Mouse (Mus musculus): Measurements from ENCODE around the gene Cutal.

Cutal gene

DNA sequence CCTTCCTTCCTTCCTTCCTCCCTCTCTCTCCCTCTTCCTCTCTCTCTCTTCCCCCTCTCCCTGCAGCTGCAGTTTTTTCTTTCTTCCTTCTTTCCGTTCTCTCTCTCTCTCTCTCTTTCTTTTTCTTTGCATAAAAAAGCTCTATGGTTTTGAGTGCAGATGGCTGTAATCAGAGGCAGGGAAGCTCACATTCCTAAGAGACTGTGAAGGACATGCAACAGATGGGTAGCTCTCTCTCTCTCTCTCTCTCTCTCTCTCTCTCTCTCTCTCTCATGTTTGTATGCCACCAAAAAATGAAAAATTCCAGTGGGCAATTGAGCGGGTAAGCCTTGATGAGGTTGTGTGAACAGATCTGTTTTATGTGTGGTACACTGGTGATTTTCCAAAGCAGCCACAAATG lies 10.0 kb downstream of the Cutal start:
- no peak for DNase-seq

DNA sequence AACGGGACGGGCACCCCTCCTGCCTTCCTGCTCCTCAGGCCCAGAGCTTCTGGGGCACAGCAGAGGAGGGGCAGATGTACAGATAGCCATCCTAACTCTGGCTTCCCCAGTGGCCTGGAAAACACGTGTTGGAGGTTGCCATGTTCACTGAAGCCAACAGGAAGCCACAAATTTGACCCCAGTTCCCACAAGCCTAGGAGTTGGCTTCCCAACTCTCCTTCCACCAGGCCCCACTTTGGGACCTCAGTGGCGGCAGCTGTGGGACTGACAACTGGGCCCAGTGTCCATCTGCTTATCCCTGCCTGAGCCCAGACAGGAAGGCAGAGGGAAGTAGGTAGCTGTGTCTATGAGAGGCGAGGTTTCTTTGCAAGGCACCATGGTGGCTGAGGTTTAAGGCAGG lies 19.8 kb downstream of the Cutal start:
- DNase-seq: no peak

DNA sequence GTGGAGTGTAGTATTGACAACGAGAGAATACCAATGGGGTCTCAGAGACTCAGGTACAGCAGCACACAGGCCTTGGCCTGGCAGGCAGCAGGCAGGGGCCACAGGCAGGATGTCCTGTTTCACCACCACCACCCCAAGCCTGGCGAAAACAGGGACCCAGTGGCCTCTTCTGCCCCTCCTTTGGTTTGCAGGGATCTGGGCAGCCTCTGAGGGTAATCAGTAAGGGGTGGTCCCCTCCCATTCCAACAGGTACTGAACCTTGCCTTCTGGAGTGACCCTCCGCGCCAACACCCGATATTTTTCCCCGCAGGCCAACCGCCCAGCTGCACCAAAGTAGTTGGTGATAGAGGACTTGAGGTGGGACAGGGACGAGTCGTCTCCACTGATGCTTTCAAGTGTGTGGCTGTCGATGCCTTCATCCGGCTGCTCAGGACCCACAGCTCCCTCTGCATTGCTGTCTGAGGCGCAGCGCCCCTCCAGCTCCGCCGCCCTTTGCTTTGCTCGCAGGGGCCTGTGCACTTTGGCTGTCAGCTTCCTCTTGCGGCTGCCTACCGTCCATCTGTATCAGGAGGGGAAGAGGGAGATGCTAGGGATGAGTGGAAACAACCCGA lies 21.4 kb downstream of the Cutal start:
- DNase-seq: no peak

DNA sequence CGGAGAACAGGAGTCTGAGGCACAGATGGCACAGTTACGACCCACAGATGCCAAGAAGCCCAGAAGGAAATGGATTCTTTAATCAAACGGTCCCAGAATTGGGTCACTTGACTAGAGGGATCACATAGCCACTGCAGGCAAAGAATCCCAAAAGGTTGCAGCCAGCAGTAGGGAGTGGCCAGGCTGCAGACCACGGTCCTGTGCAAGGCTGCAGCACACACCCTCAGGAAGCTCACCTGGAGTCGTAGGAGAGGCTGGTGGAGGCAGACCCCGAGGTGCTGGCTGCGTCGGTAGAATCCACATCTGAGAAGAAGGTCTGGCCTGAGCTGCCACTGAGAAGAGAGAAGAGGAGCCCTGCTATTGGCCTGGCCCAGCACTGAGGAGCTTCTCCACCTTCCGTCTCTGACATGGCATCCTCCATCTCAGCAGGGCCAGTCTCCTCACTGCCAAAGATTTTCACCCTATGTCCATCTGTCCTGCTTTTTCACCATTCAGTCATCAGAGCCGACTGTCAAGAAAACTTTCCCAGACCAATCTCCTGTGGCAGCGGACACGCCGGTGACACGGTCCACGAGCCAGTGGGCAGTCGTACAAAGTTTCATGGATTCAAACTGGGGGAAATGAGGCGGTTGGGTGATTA lies 22.7 kb downstream of the Cutal start:
- DNase-seq: no peak

DNA sequence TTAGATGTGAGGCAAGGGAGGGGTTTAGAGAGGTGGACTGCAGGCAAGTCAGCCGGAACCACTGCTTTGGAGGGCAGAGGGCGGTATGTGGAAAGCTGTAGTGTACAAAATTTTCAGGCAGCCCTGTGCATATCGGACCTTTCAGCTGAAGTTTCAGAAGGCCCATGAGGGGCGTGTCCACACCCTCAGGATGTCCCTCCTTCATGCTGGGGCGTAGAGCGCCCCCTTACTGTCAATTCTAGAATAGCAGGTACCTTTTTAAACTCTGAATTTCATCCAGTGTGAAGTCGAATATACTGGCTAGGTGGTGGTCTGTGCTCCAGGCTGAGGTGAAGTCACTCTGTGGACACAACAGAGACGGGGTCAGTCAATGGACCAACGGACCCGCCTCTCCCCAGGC lies 23.6 kb downstream of the Cutal start:
- peak in 1 of 2 experiments; percentile 29 for DNase-seq

DNA sequence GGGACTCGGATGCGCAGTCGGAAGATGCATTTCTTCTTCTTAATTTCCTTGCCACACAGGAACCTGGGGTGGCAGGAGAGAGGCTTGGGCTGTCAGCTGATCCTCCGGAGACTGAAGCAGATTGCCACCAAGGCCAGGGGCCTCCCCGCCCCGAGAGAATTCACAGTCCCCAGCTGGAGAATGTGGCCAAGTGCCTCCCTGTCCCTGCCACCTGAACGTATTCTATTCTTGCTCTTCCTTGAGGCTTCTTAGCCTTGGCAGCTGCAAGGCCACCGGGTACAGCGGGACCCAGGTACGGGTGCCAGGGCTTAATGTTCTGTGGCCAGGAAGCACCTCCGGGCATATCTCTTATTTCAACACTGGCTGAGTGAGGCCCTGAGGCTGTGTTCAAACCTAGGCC lies 25.5 kb downstream of the Cutal start:
- DNase-seq: no peak

DNA sequence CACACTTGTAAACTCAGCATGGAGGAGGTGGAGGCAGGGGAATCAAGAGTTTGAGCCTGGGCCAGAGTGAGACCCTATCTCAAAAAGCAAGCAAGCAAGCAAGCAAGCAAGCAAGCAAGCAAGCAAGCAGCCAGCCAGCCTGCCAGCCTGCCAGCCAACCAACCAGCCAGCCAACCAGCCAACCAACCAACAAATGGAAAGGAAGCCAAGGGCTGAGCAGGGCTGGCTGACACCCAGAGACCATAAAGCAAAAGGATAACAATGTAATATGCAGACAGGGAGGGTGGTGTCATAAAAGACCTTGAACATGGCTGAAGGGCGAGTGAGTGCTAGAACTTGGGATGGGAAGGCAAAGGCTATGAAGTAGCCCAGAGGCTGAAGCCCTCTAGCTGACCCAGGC lies 26.2 kb downstream of the Cutal start:
- DNase-seq: no peak

DNA sequence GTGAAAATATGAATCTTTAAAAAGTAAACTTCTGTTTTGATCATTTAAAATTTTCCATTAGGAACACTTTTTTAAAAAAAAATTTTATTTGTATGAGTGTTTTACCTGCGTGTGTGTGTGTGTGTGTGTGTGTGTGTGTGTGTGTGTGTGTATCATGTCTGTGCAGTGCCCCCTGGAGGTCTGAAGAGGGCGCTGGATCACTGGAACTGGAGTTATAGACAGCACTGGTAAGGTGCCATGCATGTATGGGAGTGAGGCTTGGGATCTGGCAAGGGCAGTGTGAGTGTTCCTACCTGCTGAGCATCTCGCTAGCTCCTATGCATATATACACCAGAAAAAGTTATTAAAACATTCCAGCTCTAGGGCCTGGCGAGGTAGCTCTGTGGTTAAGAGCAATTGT lies 27.5 kb downstream of the Cutal start:
- DNase-seq: no peak

DNA sequence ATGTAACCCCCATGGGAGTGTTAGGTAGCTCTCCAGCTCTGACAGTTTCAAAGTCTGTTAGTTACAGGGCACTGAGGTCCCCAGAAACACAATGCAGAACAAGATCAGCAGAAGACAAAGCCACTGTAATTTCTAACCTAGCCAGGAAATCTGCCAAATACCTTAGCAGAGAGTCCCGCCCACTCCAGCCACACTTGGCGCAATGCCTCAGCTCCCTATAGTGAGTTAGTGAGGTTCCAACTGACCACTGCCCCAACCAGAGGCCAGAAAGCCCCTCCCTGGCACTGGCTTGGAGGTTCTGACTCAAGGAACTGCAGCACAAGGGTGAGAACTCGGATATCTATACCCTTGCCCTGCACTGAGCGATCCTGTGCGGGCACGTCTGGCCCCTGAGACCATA lies 28.5 kb downstream of the Cutal start:
- DNase-seq: no peak

DNA sequence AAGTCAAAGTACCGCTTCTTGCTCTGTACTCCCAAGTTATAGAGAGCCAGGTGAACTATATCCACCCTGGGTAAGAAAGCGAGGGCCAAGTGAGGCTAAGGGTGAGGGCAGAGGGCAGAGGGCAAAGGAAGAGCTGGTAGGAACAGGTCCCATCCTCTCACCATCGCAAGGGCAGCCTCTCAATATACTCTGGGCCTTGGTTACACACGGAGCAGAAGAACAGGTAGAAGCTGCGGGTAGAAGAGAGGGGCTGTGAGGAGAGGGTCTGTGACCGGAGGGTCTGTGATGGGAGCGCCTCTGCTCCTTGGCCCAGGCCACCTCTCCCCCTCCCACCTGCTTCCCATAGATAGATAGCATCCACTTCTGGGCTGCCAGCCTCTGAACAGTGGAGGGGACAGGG lies 29.0 kb downstream of the Cutal start:
- DNase-seq: no peak

DNA sequence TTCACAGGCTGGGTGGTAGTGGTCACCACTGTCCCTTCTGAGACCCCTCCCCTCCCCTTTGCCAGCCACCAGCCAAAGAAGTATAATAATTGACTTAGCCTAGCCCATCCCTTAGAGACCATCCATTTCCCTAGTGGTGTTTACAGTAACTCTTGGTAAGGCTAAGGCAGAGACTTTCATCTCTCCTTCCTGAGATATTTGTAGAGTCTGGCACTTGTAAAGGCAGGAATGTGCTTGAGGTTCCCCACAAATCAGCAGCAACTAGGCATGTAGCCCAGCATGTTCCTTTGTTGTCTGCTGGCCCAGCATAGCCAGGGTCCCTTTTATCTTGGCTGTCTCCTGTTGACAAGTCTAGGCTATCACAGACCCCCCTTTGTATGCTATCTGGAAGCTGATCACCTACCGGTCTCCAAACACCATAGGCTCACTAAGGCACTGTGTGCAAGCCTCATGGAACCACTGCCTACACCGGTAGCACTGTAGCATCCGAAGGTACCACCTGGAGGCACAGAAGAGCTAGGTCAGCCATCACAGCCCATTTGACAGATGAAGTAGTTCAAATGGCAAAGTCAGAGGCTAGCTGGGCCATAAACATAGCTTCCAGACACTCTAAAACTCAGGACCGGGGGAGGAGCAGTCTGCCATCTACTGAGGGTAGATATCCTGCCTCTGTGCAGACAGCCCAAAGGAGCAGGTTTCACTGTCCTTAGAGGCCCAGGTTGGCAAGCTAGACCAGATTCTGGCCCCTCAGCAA lies 29.6 kb downstream of the Cutal start:
- DNase-seq: no peak

DNA sequence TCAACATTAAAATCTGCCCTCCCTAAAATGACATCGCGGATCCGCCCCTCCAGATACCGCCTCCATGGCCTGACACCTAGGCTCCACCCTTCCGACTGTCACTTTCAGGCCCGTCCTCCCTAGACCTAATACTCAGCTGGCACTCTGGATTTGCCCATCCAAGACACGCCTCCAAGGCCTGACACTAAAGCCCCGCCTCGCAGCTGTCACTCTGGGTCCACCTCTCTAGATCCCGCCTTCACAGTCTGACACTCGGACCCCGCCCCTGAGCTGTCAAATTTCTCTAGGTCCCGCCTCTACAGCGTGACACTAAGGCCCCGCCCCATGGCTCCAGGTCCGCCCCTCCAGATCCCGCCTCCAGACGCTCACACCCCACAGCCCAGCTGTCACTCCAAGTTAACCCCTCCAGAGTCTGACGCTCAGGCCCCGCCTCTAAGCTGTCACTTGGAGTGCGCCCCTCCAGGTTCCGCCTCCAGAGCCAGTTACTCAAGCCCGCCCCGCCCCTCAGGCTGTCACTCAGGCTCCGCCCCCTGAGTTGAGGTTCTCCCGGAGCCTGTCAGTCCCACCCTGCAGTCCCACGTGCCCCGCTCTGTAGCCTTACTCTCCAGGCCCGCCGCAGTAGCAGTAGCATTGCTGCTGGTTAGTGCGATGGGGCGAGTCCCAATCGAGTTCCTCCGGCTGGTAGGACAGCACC lies 30.8 kb downstream of the Cutal start:
- peak; percentile 94 to 95 for DNase-seq

DNA sequence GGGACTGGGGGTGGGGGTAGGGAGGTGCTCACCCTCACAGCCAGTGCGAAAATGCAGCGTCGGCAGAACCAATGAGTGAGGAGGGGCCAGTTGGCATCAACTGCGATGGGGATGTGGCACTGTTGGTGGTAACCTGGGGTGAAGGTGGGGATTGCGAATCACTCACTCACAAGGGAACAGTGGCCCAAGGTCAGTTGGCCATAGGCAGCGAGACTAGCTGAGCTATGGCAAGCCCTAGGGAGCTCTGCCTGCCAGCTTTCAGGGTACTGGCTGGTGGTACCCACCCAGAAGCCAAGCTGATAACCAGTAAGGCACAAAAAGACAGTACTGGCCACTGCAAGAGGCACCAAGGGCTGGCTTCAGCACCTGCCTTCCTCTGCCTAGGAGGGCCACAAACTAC lies 32.2 kb downstream of the Cutal start:
- DNase-seq: no peak

DNA sequence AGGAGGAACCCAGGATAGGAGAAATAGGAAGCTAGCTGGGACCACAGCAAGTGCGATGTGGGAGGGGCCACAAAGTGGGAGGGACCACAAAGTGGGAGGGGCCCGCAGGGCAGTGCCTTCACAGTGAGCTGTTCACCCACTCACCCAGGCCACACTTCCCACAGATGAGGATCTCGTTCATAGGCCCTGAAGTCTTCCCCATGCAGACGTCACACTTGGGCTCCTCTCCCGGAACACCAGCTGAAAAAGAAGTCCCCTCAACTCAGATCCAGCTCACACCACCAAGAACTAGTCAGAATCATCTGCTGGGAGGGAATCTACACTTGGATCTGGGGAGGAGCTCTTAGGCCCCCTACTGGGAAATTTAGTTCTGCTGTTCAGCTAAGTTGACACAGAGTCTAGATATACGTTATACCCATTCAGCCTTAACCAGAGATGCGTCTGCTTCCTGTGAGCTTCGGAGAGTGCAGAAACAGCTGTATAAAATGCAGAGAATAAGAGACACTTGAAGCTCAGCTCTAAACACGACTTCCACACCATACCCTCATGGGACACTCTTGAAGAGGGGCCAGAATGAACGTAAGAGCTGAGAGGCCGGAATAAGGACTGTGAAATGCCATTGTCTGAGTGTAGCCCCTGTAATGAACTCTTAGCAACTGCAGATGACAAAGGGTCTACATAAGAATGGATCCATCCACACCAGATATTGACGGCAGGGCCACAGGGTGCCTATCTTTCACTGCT lies 32.8 kb downstream of the Cutal start:
- DNase-seq: peak; percentile 69 to 75

DNA sequence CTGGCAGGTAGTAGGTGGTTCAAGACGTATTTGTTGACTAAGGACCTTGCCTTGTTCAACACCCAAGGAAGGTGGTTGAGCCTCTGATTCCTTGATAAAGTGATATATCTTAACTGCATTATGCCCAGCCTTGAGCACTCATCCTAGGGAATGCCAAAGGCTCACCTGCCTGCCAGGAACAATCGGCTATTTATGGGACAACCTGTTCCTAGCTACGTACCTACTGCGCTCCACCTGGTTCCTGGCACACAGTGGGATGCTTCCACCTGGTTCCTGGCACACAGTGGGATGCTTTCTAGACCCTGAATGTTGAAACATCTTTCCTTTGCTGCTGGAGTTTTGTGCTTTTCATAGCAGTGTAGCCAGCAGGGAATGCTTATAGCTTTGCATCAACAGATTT lies 35.5 kb downstream of the Cutal start:
- no peak for DNase-seq

DNA sequence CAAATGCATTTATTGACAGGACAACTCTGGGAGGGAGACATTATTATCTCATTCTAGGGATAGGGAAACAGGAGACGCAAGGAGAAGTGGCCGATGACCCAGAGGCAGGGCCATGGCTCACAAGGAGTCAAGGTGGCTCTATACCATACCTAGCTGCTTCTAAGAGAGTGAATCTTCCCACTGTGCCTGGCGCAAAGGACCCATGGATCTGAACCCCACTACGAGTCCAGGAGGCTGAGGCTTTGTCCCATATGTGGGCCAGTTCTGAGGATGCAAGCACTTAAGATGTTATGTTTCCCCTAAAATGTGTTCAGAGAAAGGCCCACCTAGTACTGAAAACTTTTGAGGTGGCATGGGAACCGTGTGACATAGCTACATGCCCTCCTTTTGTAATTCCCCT lies 37.7 kb downstream of the Cutal start:
- no peak for DNase-seq

DNA sequence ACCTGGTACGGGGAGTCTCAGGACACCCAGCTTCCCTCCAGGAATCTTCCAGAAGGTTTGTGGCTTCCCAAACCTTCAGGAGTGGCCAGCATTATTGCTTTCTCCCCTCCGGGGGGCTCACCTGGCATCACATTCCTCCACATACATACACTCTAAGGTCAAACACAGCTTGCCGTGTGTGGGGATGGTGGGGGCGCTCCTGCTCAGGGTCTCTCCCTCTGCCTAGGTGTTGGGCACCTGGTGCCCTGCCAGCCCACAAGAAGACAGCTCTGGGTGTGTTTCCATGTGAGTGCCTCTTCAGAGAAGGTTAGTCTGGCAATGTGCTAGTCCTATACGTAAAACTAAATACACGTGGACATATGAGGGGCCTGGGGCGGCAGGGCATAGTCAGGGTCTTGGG lies 38.4 kb downstream of the Cutal start:
- no peak for DNase-seq

DNA sequence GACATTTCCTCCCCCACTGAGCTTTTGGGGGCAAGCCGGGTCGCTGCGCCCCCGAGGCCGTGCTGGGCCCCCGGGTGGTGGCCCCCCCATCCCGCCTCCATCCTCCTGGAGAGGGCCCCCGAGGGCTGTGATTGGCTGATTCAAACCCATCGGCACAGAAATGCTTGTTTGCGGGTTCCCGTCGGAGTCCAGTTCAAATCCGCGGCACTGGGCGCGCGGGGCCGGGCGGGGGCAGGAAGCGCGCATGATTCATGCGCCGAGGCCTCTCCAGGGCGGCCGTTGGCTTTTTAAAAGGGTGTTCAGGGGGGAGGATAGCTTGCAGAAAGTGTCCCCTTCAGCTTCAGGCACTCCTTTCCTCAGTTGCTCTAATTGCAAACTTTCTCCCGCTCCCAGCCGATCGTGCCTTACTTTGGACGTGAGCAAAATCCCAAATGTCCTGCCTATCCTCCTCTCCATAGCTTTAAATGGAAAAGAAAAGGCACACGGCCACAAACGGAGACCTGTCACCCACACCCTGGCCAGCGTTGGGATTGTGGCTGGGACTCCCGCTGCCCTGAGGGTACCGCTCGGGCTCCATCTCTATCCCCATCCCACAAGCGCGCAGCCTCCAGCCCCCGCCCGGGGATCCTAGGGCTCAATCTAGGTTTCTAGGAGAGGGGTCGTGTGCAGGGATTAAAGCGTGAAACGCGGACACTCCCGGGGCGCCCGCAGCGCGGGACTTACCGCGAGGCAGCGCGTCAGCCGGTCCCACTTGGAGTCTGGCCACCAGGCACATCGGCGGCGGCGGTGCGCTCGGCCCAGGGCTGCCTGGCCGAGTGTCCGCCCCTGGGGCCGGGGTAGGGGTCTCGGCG lies 39.2 kb downstream of the Cutal start, which contains the start of gene Phf19:
TSS of gene Phf19 (minus strand) at position 809 of the 851 bp plus-strand sequence.
- peak; percentile 42 to 63 for DNase-seq

DNA sequence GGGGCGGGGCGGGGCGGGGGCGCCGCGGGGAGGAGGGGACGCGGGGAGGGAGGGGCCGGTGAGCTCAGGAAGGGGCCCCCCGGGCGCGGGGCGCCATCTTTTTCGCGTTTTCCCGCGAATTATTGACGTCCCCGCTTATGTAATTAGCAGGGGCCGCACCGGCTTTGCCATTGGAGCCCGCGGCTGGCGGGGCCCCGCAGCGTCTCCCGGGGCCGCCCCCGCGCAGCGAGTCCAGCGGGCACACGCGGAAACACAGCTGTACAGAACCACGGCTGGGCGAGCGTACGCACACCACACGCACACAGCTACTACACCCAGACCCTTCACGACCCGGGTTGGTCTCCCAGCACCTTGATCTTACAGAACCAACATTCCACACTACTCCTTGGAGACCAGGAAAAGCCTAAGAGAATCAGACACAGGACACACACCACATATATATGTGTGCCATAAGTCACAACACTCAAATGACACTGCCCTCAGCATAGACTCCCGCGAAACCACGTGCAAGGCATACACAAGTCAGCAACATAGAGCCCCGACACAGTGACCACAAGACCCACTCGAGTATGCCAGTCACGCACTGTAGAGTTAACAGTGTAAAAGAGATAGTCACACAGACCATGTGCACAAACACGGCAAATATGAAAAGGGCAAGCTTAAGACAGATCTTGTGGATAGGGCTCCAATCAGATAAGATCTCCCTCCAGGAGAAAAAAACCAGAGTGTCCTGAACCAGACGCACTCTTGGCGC lies 40.0 kb downstream of the Cutal start:
- peak; percentile 48 to 52 for DNase-seq

DNA sequence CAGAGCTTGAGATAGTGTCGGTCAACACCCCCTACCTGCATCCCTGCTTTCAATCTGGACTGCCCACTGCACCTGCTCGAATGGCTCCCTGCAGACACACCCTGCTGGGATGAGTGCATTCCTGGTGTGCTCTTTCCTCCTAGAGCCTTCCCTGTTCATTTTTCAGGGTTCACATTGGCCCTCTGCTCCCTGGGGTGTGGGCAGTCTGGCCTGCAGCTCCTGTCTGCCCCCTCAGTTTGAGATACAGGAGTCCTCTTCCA lies 40.6 kb downstream of the Cutal start:
- DNase-seq: no peak

DNA sequence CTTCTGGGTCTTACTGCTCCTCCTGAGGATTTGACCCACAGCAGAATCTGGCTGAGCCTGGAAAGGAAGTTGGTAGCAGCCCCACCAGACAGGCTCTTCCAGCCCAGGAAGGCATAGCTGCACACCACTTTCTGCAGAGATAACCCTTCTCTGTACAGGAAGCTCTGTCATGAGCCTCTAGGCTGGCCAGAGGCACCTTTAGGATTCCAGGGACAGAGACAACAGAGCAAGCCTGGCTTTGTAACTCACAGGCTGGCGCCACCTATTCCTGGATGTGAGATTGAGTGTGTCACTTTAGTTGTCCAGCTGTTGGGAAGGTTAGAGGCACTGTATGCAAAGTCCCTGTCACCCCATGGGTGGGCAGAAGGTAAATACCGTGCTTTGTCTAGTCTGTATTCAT lies 40.9 kb downstream of the Cutal start:
- no peak for DNase-seq
